Mouse (Mus musculus): ENCODE results near the gene Cabp1. TPM values are rescaled to one million over a fixed set of nuclear protein-coding genes. Genes with fewer than 3 reads are reported as not detected.
"Not testable (repeated sequence)": the region's sequence is repeated elsewhere in the genome, so short reads cannot be mapped to it uniquely, and the experiment has no call there.

Gene Cabp1
- polyA plus RNA-seq, 1 experiment from 2014 or later: 1.2 TPM

DNA sequence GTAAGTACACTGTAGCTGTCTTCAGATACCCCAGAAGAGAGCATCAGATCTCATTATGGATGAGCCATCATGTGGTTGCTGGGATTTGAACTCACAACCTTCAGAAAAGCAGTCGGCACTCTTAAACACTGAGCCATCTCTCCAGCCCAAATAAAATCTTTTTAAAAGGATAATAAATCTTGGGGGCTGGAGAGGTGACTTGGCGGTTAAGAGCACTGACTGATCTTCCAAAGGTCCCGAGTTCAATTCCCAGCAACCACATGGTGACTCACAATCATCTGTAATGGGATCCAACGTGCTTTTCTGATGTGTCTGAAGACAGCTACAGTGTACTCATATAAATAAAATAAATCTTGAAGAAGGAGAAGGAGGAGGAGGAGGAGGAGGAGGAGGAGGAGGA lies 29.7 kb downstream of the Cabp1 start:
- DNase-seq (ENCODE audit: low spot score); H3K27ac ChIP-seq (ENCODE audit: low read depth, low read length); H3K9me3 ChIP-seq (ENCODE audit: control insufficient read depth, low read length); H3K4me3 ChIP-seq (ENCODE audit: low read depth, low read length); H3K4me1 ChIP-seq (replicated peaks; ENCODE audit: control insufficient read depth, insufficient read depth, low read length); ATAC-seq (replicated peaks; ENCODE audit: low FRiP score); H3K4me2 ChIP-seq (ENCODE audit: low read depth, low read length, severe bottlenecking); H3K9ac ChIP-seq (ENCODE audit: low read length); H3K27me3 ChIP-seq (ENCODE audit: control insufficient read depth, insufficient read depth, low read length); H3K36me3 ChIP-seq (ENCODE audit: control insufficient read depth, insufficient read depth, low read length): not testable (repeated sequence)
- whole genome bisulfite sequencing: 85% methylated on average over 4 of the region's 4 CpGs

DNA sequence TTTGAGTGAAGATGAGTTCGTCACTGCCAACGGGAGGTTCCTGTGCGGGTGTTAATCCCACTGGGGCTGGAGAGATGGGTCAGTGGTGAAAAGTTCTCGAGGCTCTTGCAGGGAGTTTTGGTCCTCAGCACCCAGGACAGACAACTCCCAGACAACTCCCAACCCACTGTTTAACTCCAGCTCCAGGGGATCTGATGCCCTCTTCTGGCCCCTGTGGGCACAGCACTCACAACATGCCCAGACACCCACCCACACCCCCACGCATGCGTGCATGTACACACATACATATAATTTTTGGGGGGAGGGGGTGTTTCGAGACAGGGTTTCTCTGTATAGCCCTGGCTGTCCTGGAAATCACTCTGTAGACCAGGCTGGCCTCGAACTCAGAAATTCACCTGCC lies 30.6 kb downstream of the Cabp1 start:
- no peak overlapping the region for H3K4me2 ChIP-seq (ENCODE audit: low read depth, low read length, severe bottlenecking)
- DNase-seq (ENCODE audit: low spot score): peak; percentile 71
- 36% methylated on average over 8 of the region's 8 CpGs for WGBS
- no peak overlapping the region for H3K9ac ChIP-seq (ENCODE audit: low read length)
- no peak overlapping the region for H3K4me3 ChIP-seq (ENCODE audit: low read depth, low read length)
- H3K4me1 ChIP-seq (replicated peaks; ENCODE audit: control insufficient read depth, insufficient read depth, low read length): peaks cover 9% of the 10 kb centered on the region; the same call in 1 of the 2 replicates
- no peak overlapping the region for H3K27ac ChIP-seq (ENCODE audit: low read depth, low read length)
- no peak for ATAC-seq (replicated peaks; ENCODE audit: low FRiP score)
- no peaks in the 10 kb centered on the region for H3K27me3 ChIP-seq (ENCODE audit: control insufficient read depth, insufficient read depth, low read length)
- H3K9me3 ChIP-seq (ENCODE audit: control insufficient read depth, low read length): no peaks in the 10 kb centered on the region
- H3K36me3 ChIP-seq (ENCODE audit: control insufficient read depth, insufficient read depth, low read length): no peaks in the 10 kb centered on the region

DNA sequence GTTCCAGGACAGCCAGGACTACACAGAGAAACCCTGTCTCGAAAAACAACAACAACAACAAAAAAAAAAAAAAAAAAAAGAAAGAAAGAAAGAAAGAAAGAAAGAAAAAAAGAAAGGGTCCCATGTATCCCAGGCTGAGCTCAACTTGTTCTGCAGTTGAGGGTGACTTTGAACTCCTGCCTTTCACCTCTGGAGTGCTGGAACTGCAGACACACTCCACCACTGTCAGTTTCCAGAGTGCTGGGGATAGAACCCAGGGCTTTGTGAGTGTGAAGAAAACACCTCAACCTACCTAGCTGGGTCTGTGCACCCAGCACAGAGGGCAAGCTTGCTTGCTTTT lies 32.3 kb downstream of the Cabp1 start:
- WGBS: 83% methylated on average over 1 of the region's 1 CpGs
- not testable (repeated sequence) for H3K4me2 ChIP-seq (ENCODE audit: low read depth, low read length, severe bottlenecking); ATAC-seq (replicated peaks; ENCODE audit: low FRiP score); H3K4me3 ChIP-seq (ENCODE audit: low read depth, low read length); H3K27ac ChIP-seq (ENCODE audit: low read depth, low read length); H3K9ac ChIP-seq (ENCODE audit: low read length); H3K9me3 ChIP-seq (ENCODE audit: control insufficient read depth, low read length); DNase-seq (ENCODE audit: low spot score); H3K27me3 ChIP-seq (ENCODE audit: control insufficient read depth, insufficient read depth, low read length); H3K36me3 ChIP-seq (ENCODE audit: control insufficient read depth, insufficient read depth, low read length)
- peaks cover 12% of the 10 kb centered on the region; the same call in 1 of the 2 replicates for H3K4me1 ChIP-seq (replicated peaks; ENCODE audit: control insufficient read depth, insufficient read depth, low read length)

DNA sequence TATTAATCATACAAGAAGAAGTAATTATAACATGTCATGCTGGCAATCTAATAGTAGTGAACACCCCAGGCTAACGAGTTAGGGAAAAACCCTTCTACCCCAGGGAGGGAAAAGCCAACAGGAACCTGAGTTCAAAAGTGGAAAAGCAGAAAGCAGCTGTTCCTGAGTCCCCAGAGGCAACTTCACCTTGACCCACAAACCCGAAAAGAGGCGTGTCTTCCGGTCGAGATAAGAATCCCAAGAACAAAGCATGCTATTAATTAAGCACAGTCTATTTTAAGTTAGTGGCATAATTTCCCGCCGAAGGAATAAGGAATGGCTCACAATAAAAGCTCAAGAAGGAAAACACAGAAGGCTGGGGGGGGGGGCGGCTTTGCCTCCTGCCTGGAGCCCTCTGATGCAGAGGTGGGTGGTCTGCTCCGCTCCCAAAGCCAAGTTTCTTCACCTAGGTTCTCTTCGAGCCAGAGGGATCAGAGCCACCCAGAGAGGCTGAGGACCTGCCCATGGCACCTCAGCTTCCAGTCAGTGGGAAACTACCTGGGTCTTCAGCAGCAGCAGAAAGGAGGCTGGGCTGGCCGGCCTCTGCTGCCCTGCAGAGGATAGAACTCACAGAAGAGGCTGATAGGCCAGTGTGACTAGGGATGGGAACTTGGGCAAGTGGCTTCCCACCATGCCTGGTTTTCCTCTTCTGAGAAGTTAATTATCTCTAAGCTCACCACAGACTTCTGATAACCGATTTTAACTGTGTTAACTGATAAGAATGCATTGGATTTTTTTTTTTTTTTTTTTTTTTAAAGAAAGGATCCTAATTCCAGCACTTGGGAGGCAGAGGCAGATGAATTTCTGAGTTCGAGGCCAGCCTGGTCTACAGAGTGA lies 32.9 kb downstream of the Cabp1 start:
- Histone ChIP-seq H3K27me3 (ENCODE audit: control insufficient read depth, insufficient read depth, low read length) (no peaks in the 10 kb centered on the region), H3K9ac (ENCODE audit: low read length) (no peak overlapping the region), H3K27ac (ENCODE audit: low read depth, low read length) (no peak overlapping the region), H3K36me3 (ENCODE audit: control insufficient read depth, insufficient read depth, low read length) (no peaks in the 10 kb centered on the region), H3K4me3 (ENCODE audit: low read depth, low read length) (no peak overlapping the region), H3K9me3 (ENCODE audit: control insufficient read depth, low read length) (no peaks in the 10 kb centered on the region), H3K4me2 (ENCODE audit: low read depth, low read length, severe bottlenecking) (no peak overlapping the region), H3K4me1 (replicated peaks; ENCODE audit: control insufficient read depth, insufficient read depth, low read length) (peaks cover 16% of the 10 kb centered on the region; the same call in 1 of the 2 replicates)
- no peak for DNase-seq (ENCODE audit: low spot score)
- no peak for ATAC-seq (replicated peaks; ENCODE audit: low FRiP score)
- 54% methylated on average over 13 of the region's 13 CpGs for WGBS

DNA sequence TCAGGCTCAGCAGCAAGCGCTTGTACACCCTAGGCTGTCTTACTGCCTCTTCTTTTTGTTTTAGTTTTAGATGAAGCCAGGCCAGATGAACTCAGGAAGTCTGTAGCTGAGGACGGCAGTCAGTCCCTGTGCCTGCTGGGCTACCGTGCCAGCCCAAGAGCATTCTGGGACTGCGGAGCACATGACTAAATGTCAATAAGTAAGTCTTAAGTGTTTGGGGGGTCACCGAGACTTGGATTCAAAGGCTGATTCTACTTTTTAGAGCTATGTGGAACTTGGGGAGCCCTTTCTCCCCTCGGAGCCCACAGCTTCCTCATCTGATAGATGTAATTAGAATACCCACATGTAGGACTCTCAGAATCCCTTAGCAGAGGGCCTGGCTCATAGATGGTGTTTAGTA lies 33.5 kb downstream of the Cabp1 start:
- Histone ChIP-seq H3K27me3 (ENCODE audit: control insufficient read depth, insufficient read depth, low read length) (no peaks in the 10 kb centered on the region), H3K27ac (ENCODE audit: low read depth, low read length) (no peak overlapping the region), H3K4me2 (ENCODE audit: low read depth, low read length, severe bottlenecking) (no peak overlapping the region), H3K4me1 (replicated peaks; ENCODE audit: control insufficient read depth, insufficient read depth, low read length) (peaks cover 19% of the 10 kb centered on the region; the same call in 1 of the 2 replicates), H3K4me3 (ENCODE audit: low read depth, low read length) (no peak overlapping the region), H3K9ac (ENCODE audit: low read length) (no peak overlapping the region), H3K36me3 (ENCODE audit: control insufficient read depth, insufficient read depth, low read length) (no peaks in the 10 kb centered on the region), H3K9me3 (ENCODE audit: control insufficient read depth, low read length) (no peaks in the 10 kb centered on the region)
- WGBS: 78% methylated on average over 6 of the region's 6 CpGs
- ATAC-seq (replicated peaks; ENCODE audit: low FRiP score): no peak
- no peak for DNase-seq (ENCODE audit: low spot score)

DNA sequence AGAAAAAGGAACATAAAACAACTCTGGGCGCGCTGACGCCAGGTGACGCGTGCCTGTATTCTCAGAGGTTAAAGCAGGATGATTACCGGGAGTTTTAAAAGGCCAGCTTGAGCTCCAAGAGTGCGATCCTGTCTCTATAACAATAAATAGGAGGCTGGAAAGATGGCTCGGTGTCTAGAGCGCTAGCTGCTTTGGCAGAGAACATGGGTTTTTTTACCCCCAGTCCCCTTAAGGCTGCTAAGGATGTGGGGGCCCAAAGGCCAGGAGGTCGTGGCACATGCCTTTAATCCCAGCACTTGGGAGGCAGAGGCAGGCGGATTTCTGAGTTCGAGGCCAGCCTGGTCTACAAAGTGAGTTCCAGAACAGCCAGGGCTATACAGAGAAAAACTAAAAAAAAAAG lies 35.0 kb downstream of the Cabp1 start:
- ATAC-seq (replicated peaks; ENCODE audit: low FRiP score): no peak
- peak overlapping the region; percentile 96 for H3K27ac ChIP-seq (ENCODE audit: low read depth, low read length)
- peak overlapping the region; percentile 95 for H3K9ac ChIP-seq (ENCODE audit: low read length)
- no peaks in the 10 kb centered on the region for H3K9me3 ChIP-seq (ENCODE audit: control insufficient read depth, low read length)
- H3K4me1 ChIP-seq (replicated peaks; ENCODE audit: control insufficient read depth, insufficient read depth, low read length): peaks cover 23% of the 10 kb centered on the region
- H3K4me3 ChIP-seq (ENCODE audit: low read depth, low read length): peak overlapping the region; percentile 96
- H3K36me3 ChIP-seq (ENCODE audit: control insufficient read depth, insufficient read depth, low read length): no peaks in the 10 kb centered on the region
- no peaks in the 10 kb centered on the region for H3K27me3 ChIP-seq (ENCODE audit: control insufficient read depth, insufficient read depth, low read length)
- DNase-seq (ENCODE audit: low spot score): no peak
- 36% methylated on average over 12 of the region's 12 CpGs for WGBS
- peak overlapping the region; percentile 87 for H3K4me2 ChIP-seq (ENCODE audit: low read depth, low read length, severe bottlenecking)

DNA sequence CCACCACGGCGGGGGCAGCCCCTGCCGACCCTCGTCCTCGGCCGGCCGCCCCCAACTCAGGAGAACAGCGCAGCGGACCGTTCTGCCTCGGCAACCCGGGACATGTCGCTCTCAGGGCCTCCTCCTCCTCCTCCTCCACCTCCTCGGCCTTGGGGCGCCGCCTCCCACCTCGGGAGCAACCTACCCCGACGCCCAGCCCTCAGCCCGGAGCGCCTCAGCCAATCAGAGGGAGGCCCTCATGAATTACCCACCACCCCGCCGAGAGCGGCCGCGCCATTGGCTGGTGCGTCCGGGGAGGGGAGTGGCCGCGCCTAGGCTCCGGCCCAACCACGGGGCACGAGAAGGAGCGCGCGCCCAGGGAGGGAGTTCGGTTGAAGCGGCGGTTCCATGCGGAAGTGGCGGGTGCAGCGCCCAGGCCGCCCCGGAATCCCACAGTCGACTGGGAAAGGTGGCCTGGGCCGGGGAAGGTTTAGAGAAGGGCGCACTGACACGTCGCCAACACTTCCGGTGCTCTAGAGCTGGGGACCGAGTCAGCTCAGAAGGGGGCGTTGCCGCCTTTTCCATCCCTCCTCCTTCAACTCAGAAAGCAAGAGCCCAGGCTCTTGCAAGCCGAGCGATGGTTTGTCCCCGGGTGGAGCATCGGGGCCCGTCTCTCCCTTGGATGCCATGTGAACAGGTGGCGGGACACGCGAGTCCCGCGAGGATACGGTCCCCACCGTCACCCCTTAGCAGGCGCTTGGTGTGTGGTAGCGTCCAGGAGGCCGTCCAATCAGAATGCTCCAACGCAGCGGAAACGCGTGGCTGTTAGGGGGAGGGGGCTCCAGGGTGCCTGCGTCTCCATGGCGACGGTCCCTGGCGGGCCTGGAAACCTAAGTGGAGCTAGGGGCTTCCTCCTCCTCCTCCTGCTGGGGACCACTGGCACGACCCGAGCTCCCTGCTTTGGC lies 35.9 kb downstream of the Cabp1 start, which contains the start of gene Mlec:
Mlec (minus strand) TSS at position 140 of the 944 bp plus-strand sequence.
- H3K9ac ChIP-seq (ENCODE audit: low read length): peak within 1 kb of the TSS; percentile 95
- peaks cover 23% of the 10 kb centered on the region for H3K4me1 ChIP-seq (replicated peaks; ENCODE audit: control insufficient read depth, insufficient read depth, low read length)
- peak within 1 kb of the TSS; percentile 96 for H3K4me3 ChIP-seq (ENCODE audit: low read depth, low read length)
- peak within 1 kb of the TSS; percentile 87 for H3K4me2 ChIP-seq (ENCODE audit: low read depth, low read length, severe bottlenecking)
- WGBS: under 1% methylated on average over 78 of the region's 78 CpGs
- DNase-seq (ENCODE audit: low spot score): peak; percentile 99
- H3K36me3 ChIP-seq (ENCODE audit: control insufficient read depth, insufficient read depth, low read length): no peaks in the 10 kb centered on the region
- peak; percentile 97 for ATAC-seq (replicated peaks; ENCODE audit: low FRiP score)
- peak within 1 kb of the TSS; percentile 96 for H3K27ac ChIP-seq (ENCODE audit: low read depth, low read length)
- no peaks in the 10 kb centered on the region for H3K27me3 ChIP-seq (ENCODE audit: control insufficient read depth, insufficient read depth, low read length)
- H3K9me3 ChIP-seq (ENCODE audit: control insufficient read depth, low read length): no peaks in the 10 kb centered on the region

DNA sequence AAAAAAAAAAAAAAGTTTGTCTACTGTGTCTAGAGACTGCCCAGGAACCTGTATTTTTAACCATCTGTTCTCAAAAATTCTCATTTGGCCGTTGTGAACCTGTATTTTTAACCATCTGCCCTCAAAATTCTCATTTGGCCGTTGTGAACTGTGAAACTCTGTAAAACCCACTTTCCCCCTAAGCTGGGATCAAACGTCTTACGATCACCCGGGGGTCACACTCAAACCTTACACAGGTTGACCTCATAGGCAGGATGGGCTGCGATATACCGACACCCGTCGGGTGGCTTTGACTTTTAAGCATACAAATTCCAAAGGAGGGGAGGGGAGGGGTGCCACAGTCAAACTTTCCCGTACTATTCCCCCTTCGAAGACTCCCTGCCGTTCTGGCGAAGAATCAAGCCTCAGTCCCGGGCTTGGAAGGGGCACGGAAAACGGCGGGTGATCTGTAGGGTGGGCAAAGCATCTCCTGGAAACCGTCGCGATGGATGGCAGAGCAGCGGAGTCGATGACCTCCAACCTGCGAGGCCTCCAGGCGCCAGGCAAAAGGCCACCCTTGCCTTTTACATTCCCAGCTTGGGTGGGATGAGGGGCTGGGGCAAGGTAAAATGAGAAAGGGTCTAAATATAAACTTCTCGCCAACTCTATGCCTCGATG lies 37.1 kb downstream of the Cabp1 start:
- no peaks in the 10 kb centered on the region for H3K27me3 ChIP-seq (ENCODE audit: control insufficient read depth, insufficient read depth, low read length)
- H3K4me1 ChIP-seq (replicated peaks; ENCODE audit: control insufficient read depth, insufficient read depth, low read length): peaks cover 23% of the 10 kb centered on the region
- peak; percentile 65 for DNase-seq (ENCODE audit: low spot score)
- ATAC-seq (replicated peaks; ENCODE audit: low FRiP score): no peak
- H3K9ac ChIP-seq (ENCODE audit: low read length): peak overlapping the region; percentile 95
- no peaks in the 10 kb centered on the region for H3K36me3 ChIP-seq (ENCODE audit: control insufficient read depth, insufficient read depth, low read length)
- H3K27ac ChIP-seq (ENCODE audit: low read depth, low read length): peak overlapping the region; percentile 76; the same call in 1 of the 2 replicates
- H3K4me2 ChIP-seq (ENCODE audit: low read depth, low read length, severe bottlenecking): peak overlapping the region; percentile 87
- H3K9me3 ChIP-seq (ENCODE audit: control insufficient read depth, low read length): no peaks in the 10 kb centered on the region
- 3% methylated on average over 26 of the region's 26 CpGs for WGBS
- H3K4me3 ChIP-seq (ENCODE audit: low read depth, low read length): peak overlapping the region; percentile 96

Measured in forebrain, embryonic 11.5 days (tissue).